Mouse (Mus musculus) forebrain, embryonic 14.5 days (tissue): Measurements from ENCODE around the gene Gm45837. TPM values are rescaled to one million over a fixed set of nuclear protein-coding genes. Genes with fewer than 3 reads are reported as not detected.

Experiments used
- ATAC-seq: fragments of 200-750 bp; cut with Nextera tagmentation; 2 replicates; pipeline ENCODE4 v1.8.0; 2017; ENCODE audit warnings: mild to moderate bottlenecking, moderate library complexity
- DNase-seq: peaks from one replicate; pipeline ENCODE4 v3.0.0-alpha.2; 2015; ENCODE audit warnings: low spot score
- H3K27ac ChIP-seq: fragments of 300-500 bp; sonication (generic); 2 replicates; pipeline ENCODE4 v1.5.1; 2014; ENCODE audit warnings: low read depth, mild to moderate bottlenecking, control low read depth, low read length, moderate library complexity
- H3K27me3 ChIP-seq: fragments of 300-500 bp; sonication (generic); replicated peaks from 2 replicates; pipeline ENCODE4 v1.6.1; 2014; ENCODE audit warnings: low read length, control low read depth, mixed read lengths; ENCODE audit not compliant: control insufficient read depth, insufficient read depth
- H3K36me3 ChIP-seq: fragments of 300-500 bp; sonication (generic); 2 replicates; pipeline ENCODE4 v1.6.1; 2014; ENCODE audit warnings: low read length, control low read depth; ENCODE audit not compliant: control insufficient read depth, insufficient read depth
- H3K4me1 ChIP-seq: fragments of 300-500 bp; sonication (generic); 2 replicates; pipeline ENCODE4 v1.6.1; 2014; ENCODE audit warnings: antibody characterized with exemption, low read length, control low read depth; ENCODE audit not compliant: control insufficient read depth, insufficient read depth
- H3K4me2 ChIP-seq: fragments of 300-500 bp; sonication (generic); 2 replicates; pipeline ENCODE4 v1.6.1; 2014; ENCODE audit warnings: mild to moderate bottlenecking, control low read depth, low read length
- H3K4me3 ChIP-seq: fragments of 300-500 bp; sonication (generic); 2 replicates; pipeline ENCODE4 v1.5.1; 2014; ENCODE audit warnings: low read depth, low read length, control low read depth
- H3K9ac ChIP-seq: fragments of 300-500 bp; sonication (generic); 2 replicates; pipeline ENCODE4 v1.6.1; 2014; ENCODE audit warnings: mild to moderate bottlenecking, low read length, control low read depth, moderate library complexity
- H3K9me3 ChIP-seq: fragments of 300-500 bp; sonication (generic); replicated peaks from 2 replicates; pipeline ENCODE4 v1.6.1; 2016; ENCODE audit warnings: low read length, control low read depth, mixed read lengths; ENCODE audit not compliant: control insufficient read depth
- WGBS: fragments of 180-500 bp; shearing (Covaris S2); extraction: QIAGEN DNeasy Blood & Tissue Kit; methylation state at CpG from one replicate; pipeline ENCODE4 v1.1.7; 2014; 5-methylcytosine and 5-hydroxymethylcytosine counted together
- polyA plus RNA-seq: library from polyadenylated mRNA; unstranded; fragments of >200 nt; fragmentation: Nextera tagmentation; extraction: Ambion mirVana; gene quantifications from 2 replicates; pipeline ENCODE4 v1.2.1, GENCODE M21; 2014

The Gm45837 gene
- polyA plus RNA-seq, 1 experiment from 2014 or later = not detected

DNA sequence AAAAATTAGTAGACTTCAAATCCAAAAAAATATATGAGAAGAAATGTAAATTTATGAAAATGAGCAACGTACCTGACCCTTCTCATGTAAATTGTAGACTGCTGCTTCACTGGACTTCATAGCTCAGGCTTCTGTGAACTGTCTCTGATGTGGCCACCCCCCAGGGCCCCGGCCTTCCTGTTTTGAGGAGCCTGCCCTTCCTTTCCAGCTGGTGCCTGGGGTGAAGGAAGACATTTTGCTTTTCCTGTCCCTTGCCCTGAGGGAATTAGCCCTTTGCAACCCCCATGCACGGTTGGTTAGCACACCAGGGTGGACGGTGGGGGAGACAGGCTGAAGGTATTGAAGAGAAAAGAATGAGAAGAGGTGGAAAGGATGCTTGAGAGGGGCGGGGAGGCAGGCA is 46.1 kb downstream of the Gm45837 start:
- Histone ChIP-seq H3K9me3 (no peaks in the 10 kb centered on the region), H3K4me1 (peaks cover 6% of the 10 kb centered on the region), H3K27me3 (peaks cover 13% of the 10 kb centered on the region), H3K4me2 (no peak overlapping the region), H3K9ac (no peak overlapping the region), H3K4me3 (no peak overlapping the region), H3K27ac (no peak overlapping the region), H3K36me3 (no peaks in the 10 kb centered on the region)
- WGBS = 28% methylated on average over 5 of the region's 5 CpGs
- DNase-seq = no peak
- ATAC-seq = no peak

DNA sequence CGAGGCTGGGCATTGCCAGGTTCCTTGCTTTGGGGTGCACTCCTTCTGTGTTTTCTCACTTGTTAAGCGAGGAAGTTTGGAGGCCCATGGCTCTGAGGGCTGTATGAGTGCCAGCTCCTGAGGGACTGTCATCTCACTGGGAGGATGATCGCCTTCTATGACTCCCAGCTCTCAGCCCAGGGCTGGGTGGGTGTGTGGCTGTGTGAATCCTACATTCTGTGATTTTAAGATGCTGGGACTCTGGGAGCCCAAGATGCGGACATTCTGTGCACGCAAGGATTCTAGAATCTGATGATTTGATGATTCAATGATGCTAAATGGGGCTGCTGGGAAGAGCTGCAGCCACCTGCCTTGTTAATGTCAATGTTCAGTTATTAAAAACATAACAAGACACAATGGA is 46.6 kb downstream of the Gm45837 start:
- peaks cover 8% of the 10 kb centered on the region for H3K27me3 ChIP-seq
- DNase-seq (no peak), ATAC-seq (no peak)
- H3K9me3 ChIP-seq = no peaks in the 10 kb centered on the region
- no peak overlapping the region for H3K4me3 ChIP-seq
- no peak overlapping the region for H3K4me2 ChIP-seq
- no peaks in the 10 kb centered on the region for H3K36me3 ChIP-seq
- no peak overlapping the region for H3K27ac ChIP-seq
- 67% methylated on average over 5 of the region's 5 CpGs for WGBS
- peaks cover 8% of the 10 kb centered on the region for H3K4me1 ChIP-seq
- no peak overlapping the region for H3K9ac ChIP-seq

GRCm38 (mm10) chr7:101457801-101458200 is 47.1 kb downstream of the Gm45837 start:
- Histone ChIP-seq H3K27me3 (peaks cover 3% of the 10 kb centered on the region; the same call in 1 of the 2 replicates), H3K36me3 (no peaks in the 10 kb centered on the region), H3K4me1 (peaks cover 10% of the 10 kb centered on the region), H3K4me3 (no peak overlapping the region), H3K9ac (no peak overlapping the region), H3K4me2 (no peak overlapping the region), H3K9me3 (no peaks in the 10 kb centered on the region), H3K27ac (no peak overlapping the region)
- WGBS = 70% methylated on average over 8 of the region's 8 CpGs
- ATAC-seq (no peak), DNase-seq (no peak)

DNA sequence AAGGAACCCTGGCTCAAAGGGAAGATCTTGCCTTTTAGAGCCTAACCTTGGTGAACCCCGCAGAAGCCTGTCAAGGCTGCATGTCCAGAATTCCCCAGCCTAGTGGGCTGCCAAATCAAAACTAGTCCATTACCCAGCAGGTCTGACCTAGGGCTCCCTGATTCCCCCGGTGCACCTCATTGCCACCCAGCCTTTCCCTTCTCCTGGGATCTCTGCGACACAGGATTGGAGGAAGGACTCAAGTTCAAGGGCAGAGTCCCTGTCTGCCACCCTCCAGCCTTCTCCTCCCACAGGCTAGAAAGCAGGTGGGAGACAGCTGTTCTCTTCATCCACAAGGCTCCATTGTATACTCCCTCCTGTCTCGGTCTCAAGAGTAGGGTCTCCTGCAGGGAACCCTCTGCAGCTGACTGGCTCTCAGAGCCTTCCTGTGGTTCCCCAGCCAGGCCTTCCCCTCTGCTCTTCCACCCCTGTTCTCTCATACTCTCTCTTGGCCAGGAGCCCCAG is 47.6 kb downstream of the Gm45837 start:
- DNase-seq = no peak
- Histone ChIP-seq H3K36me3 (no peaks in the 10 kb centered on the region), H3K4me2 (no peak overlapping the region), H3K9ac (no peak overlapping the region), H3K4me1 (peaks cover 10% of the 10 kb centered on the region), H3K27me3 (no peaks in the 10 kb centered on the region; the same call in 1 of the 2 replicates), H3K9me3 (no peaks in the 10 kb centered on the region), H3K4me3 (no peak overlapping the region), H3K27ac (no peak overlapping the region)
- no peak for ATAC-seq
- whole genome bisulfite sequencing = 62% methylated on average over 4 of the region's 4 CpGs

- no peaks in the 10 kb centered on the region for H3K9me3 ChIP-seq
- 84% methylated on average over 9 of the region's 9 CpGs for WGBS
- no peak overlapping the region for H3K27ac ChIP-seq
- no peaks in the 10 kb centered on the region for H3K36me3 ChIP-seq
- DNase-seq (no peak), ATAC-seq (no peak)
- H3K4me3 ChIP-seq = no peak overlapping the region
- H3K4me1 ChIP-seq = peaks cover 10% of the 10 kb centered on the region
- H3K9ac ChIP-seq = no peak overlapping the region
- H3K4me2 ChIP-seq = no peak overlapping the region
- H3K27me3 ChIP-seq = no peaks in the 10 kb centered on the region; the same call in 1 of the 2 replicates
Observed at GRCm38 (mm10) chr7:101459305-101459813, 48.7 kb downstream of the Gm45837 start.

DNA sequence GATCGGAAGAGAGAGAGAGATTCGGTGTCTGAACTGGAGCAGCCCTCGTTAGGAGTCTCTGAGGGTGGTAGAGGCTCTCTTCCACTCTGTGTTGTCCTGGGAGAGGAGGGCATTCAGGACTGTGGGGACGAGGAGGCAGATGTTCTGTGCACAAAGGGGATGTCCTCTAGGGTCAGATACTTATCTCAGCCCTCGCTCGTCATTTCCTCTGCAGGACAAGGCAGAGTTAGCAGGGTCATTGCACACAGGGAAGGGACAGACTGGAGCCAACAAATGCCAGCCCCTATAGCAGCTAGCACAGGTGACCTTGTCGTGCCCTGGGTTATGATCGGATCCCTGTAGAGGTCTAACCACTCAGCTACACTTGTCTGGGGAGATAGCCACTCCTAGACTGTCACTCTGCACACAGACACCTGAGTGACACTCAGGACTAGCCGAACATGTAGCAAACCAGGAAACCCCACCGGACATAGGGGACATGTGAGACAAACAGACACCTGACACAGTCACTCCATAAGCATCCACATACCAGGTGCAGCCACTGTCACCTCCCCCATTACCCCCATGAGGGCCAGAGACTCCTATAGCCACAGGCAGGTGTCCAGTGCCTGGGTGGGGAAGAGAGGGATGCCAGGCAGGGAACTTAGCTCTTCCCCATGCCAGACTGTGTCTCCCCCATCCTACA is 49.4 kb downstream of the Gm45837 start:
- H3K4me2 ChIP-seq = no peak overlapping the region
- WGBS = 57% methylated on average over 10 of the region's 10 CpGs
- ATAC-seq = no peak
- peaks cover 10% of the 10 kb centered on the region for H3K4me1 ChIP-seq
- no peak overlapping the region for H3K9ac ChIP-seq
- no peaks in the 10 kb centered on the region for H3K9me3 ChIP-seq
- DNase-seq = no peak
- H3K27ac ChIP-seq = peak overlapping the region; percentile 27; the same call in 1 of the 2 replicates
- H3K27me3 ChIP-seq = no peaks in the 10 kb centered on the region
- no peaks in the 10 kb centered on the region for H3K36me3 ChIP-seq
- no peak overlapping the region for H3K4me3 ChIP-seq

DNA sequence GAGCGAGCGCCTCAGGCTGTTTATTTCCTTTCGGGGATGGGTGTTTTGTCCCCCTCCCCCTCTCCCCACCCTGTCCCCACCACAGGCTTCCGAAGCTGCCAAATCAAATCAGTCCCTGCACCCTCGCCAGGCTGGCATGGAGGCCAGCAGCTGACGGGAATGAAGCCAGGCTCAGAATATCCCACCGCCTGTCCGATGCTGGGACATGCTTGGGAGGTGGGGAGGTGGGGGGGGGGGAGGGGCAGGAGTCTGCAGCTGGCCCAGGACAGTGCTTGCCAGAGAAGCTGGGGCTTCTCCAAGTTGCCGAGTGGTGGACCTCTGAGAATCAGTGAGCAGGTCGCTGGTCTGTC is 49.9 kb downstream of the Gm45837 start:
- peak; percentile 78 for DNase-seq
- WGBS = 22% methylated on average over 10 of the region's 10 CpGs
- peak; percentile 78 for ATAC-seq

DNA sequence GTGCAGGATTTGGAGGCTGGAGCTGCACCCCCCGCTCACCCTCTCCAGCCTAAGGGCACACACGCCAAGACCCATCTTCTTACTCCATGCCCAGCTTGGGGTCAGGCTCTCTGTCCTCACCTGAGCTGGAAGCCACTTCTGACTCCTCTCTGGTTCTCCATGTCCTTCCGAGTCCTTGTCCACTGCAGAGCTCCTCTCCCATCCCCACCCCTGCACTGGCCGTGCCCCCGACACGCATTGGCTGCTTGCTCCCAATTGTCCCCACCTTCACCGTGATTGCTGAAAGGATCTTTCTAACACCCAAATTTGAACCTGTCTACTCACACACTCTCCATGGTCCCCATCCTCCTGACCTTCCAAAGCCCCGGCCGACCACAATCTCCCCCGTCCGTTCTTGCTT is 50.9 kb downstream of the Gm45837 start:
- DNase-seq (no peak), ATAC-seq (no peak)
- Histone ChIP-seq H3K36me3 (no peaks in the 10 kb centered on the region), H3K27me3 (no peaks in the 10 kb centered on the region), H3K27ac (no peak overlapping the region), H3K9me3 (no peaks in the 10 kb centered on the region), H3K4me3 (no peak overlapping the region), H3K9ac (no peak overlapping the region), H3K4me1 (peaks cover 10% of the 10 kb centered on the region), H3K4me2 (no peak overlapping the region)
- 87% methylated on average over 11 of the region's 11 CpGs for WGBS

More for the DNA sequence above, 49.9 kb downstream of the Gm45837 start:
- no peak overlapping the region for H3K9ac ChIP-seq
- H3K4me2 ChIP-seq = no peak overlapping the region
- H3K4me3 ChIP-seq = no peak overlapping the region
- H3K27me3 ChIP-seq = no peaks in the 10 kb centered on the region
- no peaks in the 10 kb centered on the region for H3K9me3 ChIP-seq
- no peaks in the 10 kb centered on the region for H3K36me3 ChIP-seq
- H3K4me1 ChIP-seq = peaks cover 10% of the 10 kb centered on the region
- H3K27ac ChIP-seq = 0 out of 2 replicates have a peak overlapping the region, but pooled peaks have one; percentile 27

DNA sequence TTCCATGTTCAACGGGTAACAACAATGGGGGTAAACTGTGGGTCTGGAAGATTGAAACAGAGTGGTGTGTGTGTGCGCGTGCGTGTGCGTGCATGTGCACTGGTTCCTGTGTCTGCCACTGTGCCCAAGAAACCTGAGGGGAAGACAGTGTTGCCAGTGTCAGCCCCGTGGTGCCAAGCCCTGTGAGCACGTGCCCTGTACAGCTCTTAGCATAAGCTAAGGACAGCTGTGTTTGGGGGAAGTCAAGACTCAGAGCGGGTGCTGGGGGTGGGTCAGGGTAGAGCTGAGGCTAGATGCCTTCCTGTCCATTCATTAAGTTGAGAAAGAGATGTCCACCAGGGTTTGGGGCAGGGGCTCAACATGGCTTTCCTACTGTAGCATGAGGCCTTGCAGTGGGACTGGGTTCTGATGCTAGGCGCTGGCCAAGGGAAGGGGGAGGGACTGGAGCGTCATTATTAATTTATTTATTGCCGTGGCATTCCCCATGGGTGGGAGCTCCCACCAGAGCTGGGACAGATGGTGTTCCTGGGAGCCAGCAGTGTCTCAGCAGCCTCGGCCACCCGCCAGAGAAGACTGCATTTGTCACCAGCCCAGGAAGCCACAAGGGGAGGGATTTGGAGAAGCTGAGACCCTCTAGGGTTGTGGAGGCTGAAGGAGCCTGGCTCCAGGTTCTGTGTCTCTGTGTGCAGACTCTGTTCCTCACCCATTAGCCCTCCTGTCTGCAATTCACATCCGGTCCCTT is 51.8 kb downstream of the Gm45837 start:
- peak; percentile 76 for DNase-seq
- 76% methylated on average over 14 of the region's 14 CpGs for WGBS
- H3K27me3 ChIP-seq = no peaks in the 10 kb centered on the region
- no peak overlapping the region for H3K4me2 ChIP-seq
- peak overlapping the region; percentile 60 for H3K27ac ChIP-seq
- H3K36me3 ChIP-seq = no peaks in the 10 kb centered on the region
- no peaks in the 10 kb centered on the region for H3K9me3 ChIP-seq
- H3K4me1 ChIP-seq = peaks cover 14% of the 10 kb centered on the region
- no peak overlapping the region for H3K9ac ChIP-seq
- no peak overlapping the region for H3K4me3 ChIP-seq
- peak; percentile 38 for ATAC-seq
